Comparison of ENCODE assay signal across 9 mouse cellular contexts in genomic region chr9:118995539-118995938, GRCm38 (mm10). TPM values are rescaled to one million over a fixed set of nuclear protein-coding genes. Genes with fewer than 3 reads are reported as not detected.
DNase-seq lines count a peak whose midpoint lies in the region; ATAC-seq and TF ChIP-seq lines count a peak whose summit lies in the region.
"Had no signal": no experiment of that assay in that cellular context is flagged by ENCODE, and none has a peak within 500 bp of the region (broad histone marks: within the 10 kb centered on the region; RNA-seq: fewer than 3 reads in every experiment).

No protein-coding gene starts in this region.

- no peak for TF ChIP-seq POLR2A in cerebellum, adult 2 months (IDR thresholded peaks at IDR 0.05; ENCODE audit: borderline replicate concordance, insufficient read depth, low read length)

- no peak overlapping the region for H3K9ac ChIP-seq in hindbrain, embryonic 16.5 days (ENCODE audit: low read depth, low read length)
- no peak overlapping the region for H3K9ac ChIP-seq in embryonic facial prominence, embryonic 15.5 days
- H3K9ac ChIP-seq in liver, embryonic 13.5 days, result no peak overlapping the region
- H3K9ac ChIP-seq in forebrain, embryonic 12.5 days, result no peak overlapping the region
- H3K9ac ChIP-seq: embryonic facial prominence, embryonic 12.5 days had no signal

- peaks cover 36% of the 10 kb centered on the region for H3K4me1 ChIP-seq in hindbrain, embryonic 10.5 days (replicated peaks)
- no peaks in the 10 kb centered on the region for H3K4me1 ChIP-seq in hindbrain, embryonic 16.5 days (ENCODE audit: control insufficient read depth, insufficient read depth, low read depth, low read length)
- peaks cover 45% of the 10 kb centered on the region for H3K4me1 ChIP-seq in embryonic facial prominence, embryonic 15.5 days
- peaks cover 46% of the 10 kb centered on the region for H3K4me1 ChIP-seq in liver, embryonic 13.5 days (replicated peaks)
- H3K4me1 ChIP-seq in cerebellum, adult 2 months (ENCODE audit: control insufficient read depth, insufficient read depth, low read length), result no peaks in the 10 kb centered on the region
- peaks cover 13% of the 10 kb centered on the region for H3K4me1 ChIP-seq in forebrain, embryonic 12.5 days

- no peak overlapping the region for H3K4me3 ChIP-seq in hindbrain, embryonic 10.5 days
- no peak overlapping the region for H3K4me3 ChIP-seq in hindbrain, embryonic 16.5 days (ENCODE audit: low read length)
- no peak overlapping the region for H3K4me3 ChIP-seq in embryonic facial prominence, embryonic 15.5 days (replicated peaks)
- H3K4me3 ChIP-seq in liver, embryonic 13.5 days (replicated peaks), result no peak overlapping the region
- no peak overlapping the region for H3K4me3 ChIP-seq in cerebellum, adult 2 months (replicated peaks; ENCODE audit: insufficient read depth, low read depth, low read length)
- H3K4me3 ChIP-seq in forebrain, embryonic 12.5 days (replicated peaks), result no peak overlapping the region
- H3K4me3 ChIP-seq: embryonic facial prominence, embryonic 12.5 days had no signal

- no peak overlapping the region for H3K4me2 ChIP-seq in hindbrain, embryonic 16.5 days (ENCODE audit: low read length)
- H3K4me2 ChIP-seq in embryonic facial prominence, embryonic 15.5 days (replicated peaks), result no peak overlapping the region
- no peak overlapping the region for H3K4me2 ChIP-seq in liver, embryonic 13.5 days
- H3K4me2 ChIP-seq in forebrain, embryonic 12.5 days, result no peak overlapping the region
- H3K4me2 ChIP-seq: embryonic facial prominence, embryonic 12.5 days had no signal

- H3K9me3 ChIP-seq in hindbrain, embryonic 10.5 days, result no peaks in the 10 kb centered on the region
- H3K9me3 ChIP-seq in hindbrain, embryonic 16.5 days (ENCODE audit: control insufficient read depth, low read length), result no peaks in the 10 kb centered on the region
- no peaks in the 10 kb centered on the region for H3K9me3 ChIP-seq in embryonic facial prominence, embryonic 15.5 days (replicated peaks)
- no peaks in the 10 kb centered on the region for H3K9me3 ChIP-seq in liver, embryonic 13.5 days (replicated peaks)
- H3K9me3 ChIP-seq in forebrain, embryonic 12.5 days, result no peaks in the 10 kb centered on the region
- H3K9me3 ChIP-seq: embryonic facial prominence, embryonic 12.5 days had no signal

- no peak for DNase-seq in hindbrain, embryonic 10.5 days (ENCODE audit: low spot score)
- peak; percentile 30 for DNase-seq in ES-CJ7 (ENCODE audit: low read depth, low spot score)
- DNase-seq in liver, embryonic 13.5 days, result no peak
- DNase-seq in cerebellum, adult 2 months, result no peak
- DNase-seq in layer of hippocampus, adult 8-10 months (ENCODE audit: low spot score in 2 of 2), result no peak

- WGBS in hindbrain, embryonic 10.5 days, result 85% methylated on average over 6 of the region's 6 CpGs
- 90% methylated on average over 6 of the region's 6 CpGs for WGBS in hindbrain, embryonic 16.5 days
- WGBS in embryonic facial prominence, embryonic 15.5 days, result 69% methylated on average over 6 of the region's 6 CpGs
- WGBS in liver, embryonic 13.5 days (ENCODE audit: insufficient replicate concordance), result 56% methylated on average over 6 of the region's 6 CpGs
- 88% methylated on average over 6 of the region's 6 CpGs for WGBS in cerebellum, adult 2 months
- 87% methylated on average over 6 of the region's 6 CpGs for WGBS in forebrain, embryonic 12.5 days

- H3K36me3 ChIP-seq in hindbrain, embryonic 10.5 days, result no peaks in the 10 kb centered on the region
- H3K36me3 ChIP-seq in hindbrain, embryonic 16.5 days (ENCODE audit: control insufficient read depth, insufficient read depth, low read length), result no peaks in the 10 kb centered on the region
- H3K36me3 ChIP-seq in embryonic facial prominence, embryonic 15.5 days, result 0 out of 2 replicates have a peak, but pooled peaks cover 4% of the 10 kb centered on the region
- no peaks in the 10 kb centered on the region for H3K36me3 ChIP-seq in liver, embryonic 13.5 days
- no peaks in the 10 kb centered on the region for H3K36me3 ChIP-seq in forebrain, embryonic 12.5 days (replicated peaks)

- ATAC-seq in hindbrain, embryonic 16.5 days, result no peak
- ATAC-seq in embryonic facial prominence, embryonic 15.5 days (ENCODE audit: insufficient number of reproducible peaks, low FRiP score, low TSS enrichment, low read depth), result no peak
- ATAC-seq in liver, embryonic 13.5 days (ENCODE audit: low read depth), result peak; percentile 21; the same call in 1 of the 2 replicates
- no peak for ATAC-seq in forebrain, embryonic 12.5 days (ENCODE audit: low FRiP score)

- TF ChIP-seq CTCF in cerebellum, adult 2 months (IDR thresholded peaks at IDR 0.05; ENCODE audit: borderline replicate concordance, insufficient read depth, low read depth, low read length), result no peak

- H3K27ac ChIP-seq in hindbrain, embryonic 10.5 days, result peak overlapping the region; percentile 56; the same call in 1 of the 2 replicates
- no peak overlapping the region for H3K27ac ChIP-seq in hindbrain, embryonic 16.5 days (ENCODE audit: low read depth, low read length)
- H3K27ac ChIP-seq in embryonic facial prominence, embryonic 15.5 days (replicated peaks), result peak overlapping the region; percentile 19; the same call in 1 of the 2 replicates
- peak overlapping the region; percentile 21; the same call in 1 of the 2 replicates for H3K27ac ChIP-seq in liver, embryonic 13.5 days
- H3K27ac ChIP-seq in cerebellum, adult 2 months (ENCODE audit: insufficient read depth, low read length), result no peak overlapping the region
- no peak overlapping the region for H3K27ac ChIP-seq in forebrain, embryonic 12.5 days
- H3K27ac ChIP-seq: embryonic facial prominence, embryonic 12.5 days had no signal

- no peaks in the 10 kb centered on the region for H3K27me3 ChIP-seq in hindbrain, embryonic 10.5 days (ENCODE audit: insufficient read depth, poor library complexity, severe bottlenecking)
- H3K27me3 ChIP-seq in hindbrain, embryonic 16.5 days (replicated peaks; ENCODE audit: control insufficient read depth, insufficient read depth, low read length), result no peaks in the 10 kb centered on the region
- H3K27me3 ChIP-seq in embryonic facial prominence, embryonic 15.5 days, result no peaks in the 10 kb centered on the region
- no peaks in the 10 kb centered on the region for H3K27me3 ChIP-seq in liver, embryonic 13.5 days
- H3K27me3 ChIP-seq in cerebellum, adult 2 months (ENCODE audit: control insufficient read depth, insufficient read depth, low read length), result no peaks in the 10 kb centered on the region
- H3K27me3 ChIP-seq in forebrain, embryonic 12.5 days, result no peaks in the 10 kb centered on the region
- H3K27me3 ChIP-seq: embryonic facial prominence, embryonic 12.5 days had no signal

RNA-seq across cellular contexts. Expression of gene Vill, which starts 57.0 kb away (rescaled TPM):
- polyA plus RNA-seq in hindbrain, embryonic 10.5 days (2016; fragmentation: Nextera tagmentation; extraction: Ambion mirVana), result 15.8 and 16.1 TPM in 2 replicates
- 4.7 and 5.0 TPM in 2 replicates for polyA plus RNA-seq in hindbrain, embryonic 16.5 days (2015; fragmentation: Nextera tagmentation; extraction: Ambion mirVana)
- 17.1 and 19.0 TPM in 2 replicates for polyA plus RNA-seq in embryonic facial prominence, embryonic 15.5 days (2015; fragmentation: Nextera tagmentation; extraction: Ambion mirVana)
- 7.6 and 7.7 TPM in 2 replicates for polyA plus RNA-seq in liver, embryonic 13.5 days (2015; fragmentation: Nextera tagmentation; extraction: Ambion mirVana)
- polyA plus RNA-seq in cerebellum, adult 2 months (2012; rRNA removed), result 0.47 and 0.57 TPM in 2 replicates
- polyA plus RNA-seq in forebrain, embryonic 12.5 days (2016; fragmentation: Nextera tagmentation; extraction: Ambion mirVana), result 6.8 and 6.9 TPM in 2 replicates
- total RNA-seq in layer of hippocampus, adult 8-10 months (2022), result 1 to 10 TPM in 3 of 4 experiments, under 1 TPM in 1; 0.99 to 4.4 (median 3.1) TPM

Comparison
In these comparisons a context has a peak if more than half of its experiments do, and no peak if none do; other contexts are left out.
1. H3K27ac ChIP-seq: peak in hindbrain, embryonic 10.5 days (single experiment), embryonic facial prominence, embryonic 15.5 days (single experiment) and liver, embryonic 13.5 days (single experiment); none in hindbrain, embryonic 16.5 days (single experiment), cerebellum, adult 2 months (single experiment) and forebrain, embryonic 12.5 days (single experiment).